Mouse (Mus musculus) liver, postnatal 0 days (tissue): ENCODE measurements around the gene Qser1. TPM values are rescaled to one million over a fixed set of nuclear protein-coding genes. Genes with fewer than 3 reads are reported as not detected.
A peak's percentile ranks its signal among the peaks of the same experiment; 100 is the strongest.

ENCODE experiments used
- ATAC-seq: fragments of 200-750 bp; cut with Nextera tagmentation; 2 replicates; pipeline ENCODE4 v1.8.0; 2017; ENCODE audit warnings: mild to moderate bottlenecking, moderate library complexity
- DNase-seq: peaks from one replicate; pipeline ENCODE4 v3.0.0-alpha.2; 2016
- H3K27ac ChIP-seq: fragments of 300-500 bp; sonication (generic); 2 replicates; pipeline ENCODE4 v1.5.1; 2014; ENCODE audit warnings: antibody characterized with exemption, moderate library complexity, mild to moderate bottlenecking, low read depth
- H3K27me3 ChIP-seq: fragments of 300-500 bp; sonication (generic); 2 replicates; pipeline ENCODE4 v1.6.1; 2014; ENCODE audit warnings: low read length, control low read depth, mixed read lengths; ENCODE audit not compliant: insufficient read depth
- H3K36me3 ChIP-seq: fragments of 300-500 bp; sonication (generic); replicated peaks from 2 replicates; pipeline ENCODE4 v1.6.1; 2014; ENCODE audit warnings: mild to moderate bottlenecking, control low read depth, low read length, moderate library complexity, mixed read lengths; ENCODE audit not compliant: insufficient read depth
- H3K4me1 ChIP-seq: fragments of 300-500 bp; sonication (generic); 2 replicates; pipeline ENCODE4 v1.6.1; 2014; ENCODE audit warnings: antibody characterized with exemption, mild to moderate bottlenecking, control low read depth; ENCODE audit not compliant: insufficient read depth
- H3K4me2 ChIP-seq: fragments of 300-500 bp; sonication (generic); 2 replicates; pipeline ENCODE4 v1.6.1; 2014; ENCODE audit warnings: low read depth, mild to moderate bottlenecking, low read length, moderate library complexity, mixed read lengths
- H3K4me3 ChIP-seq: fragments of 300-500 bp; sonication (generic); 2 replicates; pipeline ENCODE4 v1.5.1; 2014; ENCODE audit warnings: low read depth, low read length
- H3K9ac ChIP-seq: fragments of 300-500 bp; sonication (generic); replicated peaks from 2 replicates; pipeline ENCODE4 v1.6.1; 2014; ENCODE audit warnings: mild to moderate bottlenecking, moderate library complexity
- H3K9me3 ChIP-seq: fragments of 300-500 bp; sonication (generic); 2 replicates; pipeline ENCODE4 v1.6.1; 2016; ENCODE audit warnings: mild to moderate bottlenecking, control low read depth, low read length, mixed read lengths
- CTCF ChIP-seq: sonication (generic); IDR thresholded peaks from 2 replicates; pipeline ENCODE4 v1.5.1; 2016; ENCODE audit warnings: antibody characterized with exemption, low read depth
- EP300 ChIP-seq: IDR thresholded peaks from 2 replicates; pipeline ENCODE4 v1.6.1; 2016; ENCODE audit warnings: antibody characterized with exemption, low read depth, mild to moderate bottlenecking
- WGBS: fragments of 180-500 bp; shearing (Covaris S2); extraction: QIAGEN DNeasy Blood & Tissue Kit; methylation state at CpG from one replicate; pipeline ENCODE4 v1.1.7; 2014; ENCODE audit not compliant: insufficient replicate concordance; 5-methylcytosine and 5-hydroxymethylcytosine counted together
- polyA plus RNA-seq: library from polyadenylated mRNA; unstranded; fragments of >200 nt; fragmentation: Nextera tagmentation; extraction: Ambion mirVana; gene quantifications from 2 replicates; pipeline ENCODE4 v1.2.1, GENCODE M21; 2015

The Qser1 gene
- polyA plus RNA-seq, 1 experiment from 2014 or later = 1.2 TPM

DNA sequence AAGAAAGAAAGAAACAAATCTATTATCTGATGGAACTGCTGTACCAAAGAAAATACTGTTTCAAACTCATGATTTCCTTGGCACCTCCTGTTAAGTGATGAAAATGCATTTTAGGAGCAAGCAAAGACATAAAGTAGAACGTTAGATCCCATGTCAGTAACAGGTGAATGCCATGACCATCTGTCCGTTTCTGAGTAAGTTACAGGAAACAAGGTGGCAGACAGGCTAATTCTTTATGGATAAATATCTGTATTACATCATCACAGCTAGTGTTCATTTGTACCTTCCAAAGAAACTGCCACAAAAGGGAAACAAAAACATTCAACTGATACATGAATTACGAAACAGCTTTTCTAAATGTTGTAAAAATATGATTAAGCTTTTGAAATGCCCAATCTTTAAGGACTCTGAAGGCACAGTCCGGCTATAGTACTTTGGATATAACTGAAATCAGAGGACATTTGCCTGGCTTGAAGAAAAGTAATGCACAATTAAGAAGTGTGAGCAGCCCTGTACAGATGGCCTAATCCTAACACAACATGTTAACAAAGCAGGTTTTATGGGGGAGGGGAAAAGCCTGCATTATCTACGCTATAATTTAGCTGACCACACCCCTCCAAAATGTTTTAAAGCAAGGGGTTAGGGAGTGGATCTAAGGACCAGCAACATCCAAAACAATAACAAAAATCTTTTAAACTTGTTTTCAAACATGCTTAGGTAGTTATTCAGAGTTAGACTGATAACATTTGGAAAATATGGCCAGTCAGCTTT, 2.2 kb downstream of the Qser1 start:
- WGBS = 48% methylated on average over 5 of the region's 5 CpGs
- ATAC-seq = no peak
- TF ChIP-seq CTCF = no peak
- TF ChIP-seq EP300 = no peak
- H3K27me3 ChIP-seq = no peaks in the 10 kb centered on the region
- H3K4me1 ChIP-seq = peaks cover 17% of the 10 kb centered on the region
- 0 out of 2 replicates have a peak overlapping the region, but pooled peaks have one; percentile 22 for H3K4me2 ChIP-seq
- H3K4me3 ChIP-seq = no peak overlapping the region
- no peak for DNase-seq
- H3K27ac ChIP-seq = peak overlapping the region; percentile 64
- H3K9ac ChIP-seq = no peak overlapping the region
- no peaks in the 10 kb centered on the region for H3K9me3 ChIP-seq
- H3K36me3 ChIP-seq = no peaks in the 10 kb centered on the region

DNA sequence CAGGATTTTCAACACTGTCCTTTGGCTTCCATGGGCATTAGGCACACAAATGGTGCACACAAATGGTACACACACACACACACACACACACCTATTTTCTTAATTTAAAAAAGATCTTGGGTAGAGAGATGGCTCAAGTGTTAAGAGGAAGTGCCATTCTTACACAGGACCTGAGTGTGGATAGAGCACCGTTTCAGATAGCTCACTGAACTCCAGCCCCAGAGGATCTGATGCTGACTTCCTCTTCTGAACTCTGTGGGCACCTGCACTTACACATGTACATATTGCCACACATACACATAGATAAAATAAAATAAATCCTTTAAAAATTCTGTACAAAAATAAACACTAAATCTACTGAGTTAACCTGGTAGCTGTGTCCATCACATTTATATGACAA, 11.1 kb downstream of the Qser1 start:
- Histone ChIP-seq H3K9me3 (peaks cover 3% of the 10 kb centered on the region; the same call in 1 of the 2 replicates), H3K27ac (no peak overlapping the region), H3K36me3 (no peaks in the 10 kb centered on the region), H3K4me3 (no peak overlapping the region), H3K27me3 (no peaks in the 10 kb centered on the region), H3K4me2 (no peak overlapping the region), H3K9ac (no peak overlapping the region), H3K4me1 (peaks cover 5% of the 10 kb centered on the region)
- WGBS = 45% methylated on average over 1 of the region's 1 CpGs
- no peak for TF ChIP-seq CTCF
- TF ChIP-seq EP300 = no peak
- no peak for ATAC-seq
- no peak for DNase-seq

DNA sequence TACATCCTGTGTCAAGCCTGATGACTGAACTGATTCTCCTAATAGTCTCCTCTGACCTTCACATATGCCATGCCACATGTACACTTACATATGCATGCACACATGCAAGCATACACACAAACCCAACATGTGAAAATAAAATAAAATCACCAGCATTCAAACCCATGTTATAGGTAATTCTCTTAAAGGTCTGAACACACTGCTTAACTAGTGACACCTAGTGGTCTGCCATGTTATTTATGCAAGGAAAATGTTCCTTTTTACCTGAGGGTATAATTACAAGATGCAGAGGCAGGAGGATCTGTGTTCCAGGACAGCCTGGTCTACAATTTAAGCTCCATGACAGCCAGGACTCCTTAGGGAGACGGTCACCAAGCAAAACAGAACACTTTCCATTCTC, 41.8 kb downstream of the Qser1 start:
- peaks cover 20% of the 10 kb centered on the region for H3K36me3 ChIP-seq
- no peak overlapping the region for H3K4me2 ChIP-seq
- no peaks in the 10 kb centered on the region for H3K4me1 ChIP-seq
- WGBS = 76% methylated on average over 1 of the region's 1 CpGs
- no peak overlapping the region for H3K9ac ChIP-seq
- peak; percentile 69 for TF ChIP-seq CTCF
- no peak for TF ChIP-seq EP300
- ATAC-seq (no peak), DNase-seq (no peak)
- H3K27ac ChIP-seq = no peak overlapping the region
- no peak overlapping the region for H3K4me3 ChIP-seq
- H3K27me3 ChIP-seq = no peaks in the 10 kb centered on the region
- H3K9me3 ChIP-seq = no peaks in the 10 kb centered on the region

DNA sequence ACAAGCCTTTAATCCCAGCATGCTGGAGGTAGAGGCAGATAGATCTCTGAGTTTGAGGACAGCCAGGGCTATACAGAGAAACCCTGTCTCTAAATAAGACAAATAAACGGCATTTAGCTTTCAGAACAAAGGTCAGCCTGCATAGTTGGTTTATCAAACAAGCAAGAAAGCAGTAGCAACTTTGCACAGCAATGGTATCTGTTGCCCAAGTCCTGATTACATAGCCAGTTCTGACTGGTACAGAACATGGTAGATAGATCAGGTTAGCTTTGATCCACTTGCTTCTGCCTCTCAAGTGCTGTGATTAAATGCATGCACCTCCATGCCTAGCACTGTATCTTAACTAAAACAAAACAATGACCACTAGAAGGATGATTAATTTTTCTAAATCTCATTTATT, 47.9 kb downstream of the Qser1 start:
- Histone ChIP-seq H3K27me3 (no peaks in the 10 kb centered on the region), H3K9ac (no peak overlapping the region), H3K27ac (peak overlapping the region; percentile 23; the same call in 1 of the 2 replicates), H3K9me3 (no peaks in the 10 kb centered on the region), H3K4me1 (no peaks in the 10 kb centered on the region), H3K36me3 (peaks cover 17% of the 10 kb centered on the region), H3K4me2 (no peak overlapping the region), H3K4me3 (no peak overlapping the region)
- no peak for DNase-seq
- TF ChIP-seq EP300 = no peak
- peak; percentile 88 for ATAC-seq
- WGBS = 57% methylated on average over 1 of the region's 1 CpGs

DNA sequence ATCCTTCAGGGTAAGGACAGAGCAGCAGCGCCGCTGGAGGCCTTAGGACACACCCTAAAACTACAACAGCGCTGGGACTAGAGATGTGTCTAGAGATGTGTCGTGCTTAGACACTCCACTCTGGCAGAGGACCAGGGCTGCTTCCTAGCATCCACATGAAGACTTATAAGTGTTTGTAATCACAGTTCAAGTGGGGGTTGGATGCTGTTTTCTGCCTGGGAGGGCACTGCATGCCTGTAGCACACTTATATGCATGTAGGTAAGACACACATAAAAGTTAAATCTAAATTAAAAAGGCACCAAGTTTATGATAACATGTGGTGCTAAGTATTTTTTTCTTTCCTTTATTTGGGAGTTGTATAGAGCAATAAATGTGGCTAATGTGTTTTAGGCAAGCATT, 52.5 kb downstream of the Qser1 start:
- ATAC-seq (no peak), DNase-seq (no peak)
- TF ChIP-seq CTCF (no peak), EP300 (no peak)
- 84% methylated on average over 4 of the region's 4 CpGs for WGBS
- Histone ChIP-seq H3K9ac (no peak overlapping the region), H3K27me3 (no peaks in the 10 kb centered on the region), H3K27ac (no peak overlapping the region), H3K36me3 (0 out of 2 replicates have a peak, but pooled peaks cover 3% of the 10 kb centered on the region), H3K4me2 (no peak overlapping the region), H3K4me1 (no peaks in the 10 kb centered on the region), H3K9me3 (no peaks in the 10 kb centered on the region), H3K4me3 (no peak overlapping the region)

DNA sequence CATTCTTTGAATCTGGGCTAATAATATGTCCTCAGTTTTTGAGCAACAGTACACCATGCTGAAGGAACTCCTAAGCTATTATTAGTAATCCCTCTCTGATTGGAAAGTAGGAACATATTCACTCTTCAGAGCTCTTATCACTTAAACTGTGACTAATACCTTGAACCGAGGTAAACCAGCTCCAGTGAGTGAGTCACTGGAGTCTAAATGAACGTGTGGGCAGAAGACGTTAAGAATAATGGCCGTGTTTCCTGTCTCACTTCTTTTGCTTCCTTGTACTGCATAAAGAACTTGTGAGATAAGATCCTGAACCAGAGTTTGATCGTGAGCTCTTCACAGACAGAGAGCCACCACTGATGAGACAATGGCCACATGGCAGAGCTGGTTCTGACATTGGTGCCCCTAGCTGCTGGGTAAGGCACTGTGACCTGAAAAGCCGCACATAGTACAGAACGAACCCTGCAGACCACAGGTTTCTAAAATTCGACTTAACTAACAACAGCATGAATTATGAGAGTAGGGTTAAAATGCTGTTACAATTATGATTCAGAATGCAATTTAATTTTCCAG, 53.3 kb downstream of the Qser1 start:
- H3K27ac ChIP-seq = no peak overlapping the region
- 58% methylated on average over 8 of the region's 8 CpGs for WGBS

More for the DNA sequence above, 53.3 kb downstream of the Qser1 start:
- Histone ChIP-seq H3K9ac (no peak overlapping the region), H3K27me3 (no peaks in the 10 kb centered on the region), H3K4me1 (no peaks in the 10 kb centered on the region), H3K36me3 (peaks cover 3% of the 10 kb centered on the region; the same call in 1 of the 2 replicates), H3K4me3 (no peak overlapping the region), H3K4me2 (no peak overlapping the region), H3K9me3 (no peaks in the 10 kb centered on the region)
- TF ChIP-seq CTCF = no peak
- TF ChIP-seq EP300 = no peak
- ATAC-seq (no peak), DNase-seq (no peak)
